Mouse (Mus musculus) liver, adult (tissue): ENCODE measurements around the gene Btbd17.

ENCODE experiments used
- GATA4 ChIP-seq: IDR thresholded peaks from 2 replicates; pipeline ENCODE4 v1.6.1; 2014; ENCODE audit warnings: mild to moderate bottlenecking, low read length; ENCODE audit not compliant: insufficient replicate concordance

The Btbd17 gene

GRCm38 (mm10) chr11:114814873-114815592, 19.3 kb upstream of the Btbd17 start:
- no peak for TF ChIP-seq GATA4

- TF ChIP-seq GATA4 = no peak
Measured at GRCm38 (mm10) chr11:114812731-114813240, 17.0 kb upstream of the Btbd17 start.

DNA sequence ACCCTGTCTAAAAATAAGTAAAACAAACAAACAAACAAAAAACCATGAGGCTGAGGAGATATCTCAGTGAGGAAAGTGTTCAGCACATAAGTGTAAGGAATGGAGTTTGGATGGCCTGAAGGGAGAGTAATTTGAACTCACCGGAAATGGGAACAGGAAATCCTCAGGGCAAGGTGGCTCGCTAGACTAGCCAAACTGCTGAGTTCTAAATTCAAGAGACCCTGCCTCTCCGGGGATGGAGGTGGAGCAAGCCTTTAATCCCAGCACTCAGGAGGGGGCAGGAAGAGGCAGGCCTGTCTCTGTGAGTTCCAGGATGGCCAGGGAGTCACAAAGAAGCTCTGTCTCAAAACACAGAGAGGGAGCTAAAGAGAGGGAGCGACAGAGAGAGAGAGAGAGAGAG, 14.6 kb upstream of the Btbd17 start:
- no peak for TF ChIP-seq GATA4

GRCm38 (mm10) chr11:114809371-114809770, 13.6 kb upstream of the Btbd17 start:
- no peak for TF ChIP-seq GATA4

- TF ChIP-seq GATA4 = no peak
Measured at GRCm38 (mm10) chr11:114807686-114808427, 12.1 kb upstream of the Btbd17 start.

DNA sequence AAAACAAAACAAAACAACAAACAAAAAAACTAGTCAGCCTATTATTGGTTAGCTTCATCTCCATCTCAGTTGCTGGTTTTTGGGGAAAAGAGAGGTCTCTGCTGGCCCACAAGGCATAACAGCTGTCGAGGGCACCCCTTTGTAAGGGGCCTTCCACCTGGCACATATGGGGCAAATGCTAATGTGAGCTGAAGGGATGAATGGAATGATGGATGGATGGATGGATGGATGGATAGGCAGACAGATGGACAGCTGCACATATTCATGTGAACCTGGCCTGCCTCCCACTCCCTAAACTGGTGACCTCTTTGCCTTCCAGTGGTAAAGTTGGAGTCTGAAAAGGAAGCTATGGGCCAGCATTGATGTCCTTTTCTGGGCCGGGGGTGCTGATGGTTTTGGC, 11.3 kb upstream of the Btbd17 start:
- TF ChIP-seq GATA4 = no peak

DNA sequence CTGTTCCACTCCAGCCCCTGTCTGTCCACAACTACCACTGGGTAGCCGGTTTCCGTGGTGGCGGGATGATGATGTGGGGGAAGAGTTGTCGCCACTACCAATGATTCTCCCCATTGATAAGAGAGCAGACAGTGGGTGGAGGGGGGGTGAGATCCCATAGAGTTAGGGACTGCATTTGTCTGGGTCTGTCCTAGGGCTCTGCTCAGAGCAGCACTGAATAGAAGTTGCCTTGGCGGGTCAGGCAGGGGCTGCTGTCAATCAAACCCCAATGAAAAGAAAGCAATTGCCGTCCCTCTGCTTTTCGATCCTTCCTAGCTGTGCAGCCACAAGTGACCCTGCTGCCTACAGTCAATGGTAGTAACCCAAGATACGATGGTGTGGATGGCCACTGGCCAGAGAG, 8.2 kb upstream of the Btbd17 start:
- no peak for TF ChIP-seq GATA4

GRCm38 (mm10) chr11:114802540-114803267, 7.0 kb upstream of the Btbd17 start:
- no peak for TF ChIP-seq GATA4

- TF ChIP-seq GATA4 = no peak
Measured at GRCm38 (mm10) chr11:114801906-114802305, 6.2 kb upstream of the Btbd17 start.

DNA sequence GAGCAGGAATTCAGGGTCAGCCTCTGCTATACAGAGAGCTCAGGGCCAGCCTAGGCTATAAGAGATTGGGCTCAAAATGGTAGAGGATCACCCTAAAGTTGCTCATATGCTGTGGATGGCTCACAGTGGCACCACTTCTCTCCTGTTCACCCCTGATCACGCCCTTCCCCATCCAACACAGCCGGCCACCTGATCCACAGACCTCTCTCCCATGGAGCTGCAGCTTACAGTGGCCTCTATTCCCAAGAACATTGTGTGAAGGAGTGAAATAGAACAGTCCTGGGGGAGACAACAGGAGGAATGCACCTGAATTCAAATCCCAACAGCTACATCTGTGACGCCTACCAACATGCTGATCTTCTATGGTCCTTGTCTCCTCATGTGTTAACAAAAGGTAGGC, 2.9 kb upstream of the Btbd17 start, which contains the start of gene Gpr142:
TSS of gene Gpr142 (plus strand) at position 301 of the 400 bp plus-strand sequence.
- no peak for TF ChIP-seq GATA4

- TF ChIP-seq GATA4 = no peak
Measured at GRCm38 (mm10) chr11:114797981-114798380, 2.2 kb upstream of the Btbd17 start.

DNA sequence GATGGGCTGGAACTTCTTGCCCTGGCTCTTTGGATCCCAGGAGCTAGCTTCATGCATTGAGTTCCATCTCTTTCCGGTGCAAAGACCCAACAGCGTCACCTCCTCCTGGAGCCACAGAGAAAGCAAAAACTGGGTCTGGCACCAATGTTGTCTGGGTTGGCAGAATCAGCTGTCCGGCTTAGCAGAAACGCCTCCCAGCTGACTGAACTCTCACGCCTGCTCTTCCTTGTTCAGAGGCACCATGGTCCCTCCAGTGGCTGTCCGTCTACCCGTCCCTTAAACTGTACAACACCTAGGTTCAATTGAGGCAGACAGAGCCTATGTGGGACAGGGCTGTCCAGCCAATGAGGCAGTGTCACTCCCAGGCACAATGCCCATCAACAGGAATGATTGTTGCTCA, 1.4 kb upstream of the Btbd17 start:
- TF ChIP-seq GATA4 = no peak

GRCm38 (mm10) chr11:114795231-114795746, 456 bp downstream of the Btbd17 start:
- TF ChIP-seq GATA4 = no peak

GRCm38 (mm10) chr11:114794691-114795090, 1.1 kb downstream of the Btbd17 start:
- no peak for TF ChIP-seq GATA4

DNA sequence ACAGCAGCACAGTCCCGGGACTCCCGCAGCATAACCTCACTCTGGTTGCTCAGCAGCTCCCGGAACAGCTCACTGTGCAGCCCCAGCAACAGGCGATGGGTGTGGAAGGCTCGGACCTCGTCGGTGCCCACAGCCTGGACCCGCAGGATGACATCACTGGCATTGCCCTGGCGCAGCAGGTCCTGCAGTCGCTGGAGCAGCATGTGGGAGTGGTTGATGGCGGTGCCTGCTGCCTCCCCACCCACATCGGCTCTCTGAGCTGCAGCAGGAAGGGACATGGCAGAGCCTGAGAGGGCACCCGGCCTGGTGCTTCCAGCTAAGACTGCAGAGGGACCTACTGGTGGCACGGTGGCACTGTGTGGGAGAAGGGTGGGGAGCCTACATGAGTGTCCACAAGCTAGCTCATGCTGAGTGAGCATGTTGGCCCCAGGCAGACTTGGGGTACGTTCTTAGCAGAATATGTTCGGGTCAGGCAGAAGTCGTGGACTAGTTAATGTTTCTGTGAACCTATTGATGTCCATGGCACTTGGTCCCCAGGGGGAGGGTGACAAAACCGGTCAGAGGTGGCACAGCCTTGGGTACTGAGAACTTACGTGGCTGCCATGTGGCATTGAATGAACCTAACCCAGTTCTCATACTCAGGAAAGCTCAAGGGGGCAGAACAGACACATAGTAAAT, 1.7 kb downstream of the Btbd17 start:
- TF ChIP-seq GATA4 = no peak

- no peak for TF ChIP-seq GATA4
Measured at GRCm38 (mm10) chr11:114792931-114793494, 2.7 kb downstream of the Btbd17 start.
